Mouse (Mus musculus) brain, embryonic 14.5 days (tissue): ENCODE measurements around the gene Bicra. TPM values are rescaled to one million over a fixed set of nuclear protein-coding genes. Genes with fewer than 3 reads are reported as not detected.

Source experiments
- DNase-seq: peaks from one replicate; pipeline ENCODE4 v3.0.0-alpha.2; 2011; ENCODE audit warnings: low read depth
- CTCF ChIP-seq: fragments of 200-500 bp; IDR thresholded peaks from 2 replicates; pipeline ENCODE4 v1.5.1; 2012; ENCODE audit warnings: inconsistent platforms, mild to moderate bottlenecking, moderate library complexity, borderline replicate concordance; ENCODE audit not compliant: insufficient read depth, insufficient read length; ENCODE audit errors: extremely low read depth
- POLR2A ChIP-seq: fragments of 200-500 bp; IDR thresholded peaks from 2 replicates; pipeline ENCODE4 v1.6.1; 2012; ENCODE audit warnings: mild to moderate bottlenecking, inconsistent platforms, borderline replicate concordance; ENCODE audit not compliant: poor library complexity, insufficient read depth, insufficient read length, severe bottlenecking; ENCODE audit errors: extremely low read depth
- polyA plus RNA-seq: library from polyadenylated mRNA; depleted of rRNA; stranded (reverse); fragments of >200 nt; gene quantifications from 2 replicates; pipeline ENCODE4 v1.2.3, GENCODE M21; 2012

Gene Bicra
- polyA plus RNA-seq, 1 experiment: 28.5 TPM

GRCm38 (mm10) chr7:16009636-16010035 is 38.1 kb downstream of the Bicra start:
- no peak for TF ChIP-seq POLR2A
- TF ChIP-seq CTCF: no peak
- DNase-seq: no peak

- TF ChIP-seq POLR2A: no peak
- no peak for TF ChIP-seq CTCF
These were observed 42.7 kb downstream of the Bicra start for GRCm38 (mm10) chr7:16005020-16005419.

GRCm38 (mm10) chr7:16004177-16004856 is 43.4 kb downstream of the Bicra start:
- no peak for TF ChIP-seq CTCF
- no peak for TF ChIP-seq POLR2A
- DNase-seq: peak; percentile 35

More at GRCm38 (mm10) chr7:16005020-16005419, 42.7 kb downstream of the Bicra start:
- no peak for DNase-seq

GRCm38 (mm10) chr7:16003032-16003431 is 44.7 kb downstream of the Bicra start:
- DNase-seq: no peak
- TF ChIP-seq CTCF (no peak), POLR2A (no peak)

- TF ChIP-seq CTCF (no peak), POLR2A (no peak)
- DNase-seq: peak; percentile 17
These were observed 45.5 kb downstream of the Bicra start for GRCm38 (mm10) chr7:16002171-16002570.

GRCm38 (mm10) chr7:16001691-16002090 is 46.0 kb downstream of the Bicra start:
- no peak for DNase-seq
- TF ChIP-seq CTCF (no peak), POLR2A (no peak)

GRCm38 (mm10) chr7:15993789-15994188 is 53.9 kb downstream of the Bicra start:
- TF ChIP-seq POLR2A (no peak), CTCF (no peak)
- DNase-seq: no peak

- no peak for DNase-seq
- TF ChIP-seq CTCF (no peak), POLR2A (no peak)
These were observed 54.6 kb downstream of the Bicra start for GRCm38 (mm10) chr7:15993152-15993551.

GRCm38 (mm10) chr7:15991764-15992163 is 56.0 kb downstream of the Bicra start:
- no peak for DNase-seq

GRCm38 (mm10) chr7:15987661-15988356 is 59.9 kb downstream of the Bicra start:
- TF ChIP-seq CTCF (no peak), POLR2A (no peak)
- DNase-seq: no peak

More at GRCm38 (mm10) chr7:15991764-15992163, 56.0 kb downstream of the Bicra start:
- no peak for TF ChIP-seq POLR2A
- no peak for TF ChIP-seq CTCF

- TF ChIP-seq CTCF (peak; percentile 65; the same call in 1 of the 2 replicates), POLR2A (no peak)
- peak; percentile 64 for DNase-seq
These were observed 64.9 kb downstream of the Bicra start for GRCm38 (mm10) chr7:15982729-15983407.
